Mouse (Mus musculus) E14TG2a.4 (cell line): ENCODE results near the gene Lrrc58.

Experiments used
- CTCF ChIP-seq: conservative IDR thresholded peaks from 2 replicates; pipeline ENCODE4 v1.5.1; 2014; ENCODE audit warnings: low read length
- POU5F1 ChIP-seq: IDR thresholded peaks from 2 replicates; pipeline ENCODE4 v1.6.1; 2014; ENCODE audit warnings: low read length, borderline replicate concordance

GRCm38 (mm10) chr16:37865841-37866240 is 2.3 kb upstream of the Lrrc58 start:
- no peak for TF ChIP-seq CTCF
- no peak for TF ChIP-seq POU5F1
